Mouse (Mus musculus) forebrain, embryonic 11.5 days (tissue): ENCODE results near the gene Msx2. TPM values are rescaled to one million over a fixed set of nuclear protein-coding genes. Genes with fewer than 3 reads are reported as not detected.
A peak's percentile ranks its signal among the peaks of the same experiment; 100 is the strongest.

Experiments
- ATAC-seq: fragments of 200-750 bp; cut with Nextera tagmentation; replicated peaks from 2 replicates; pipeline ENCODE4 v1.8.0; 2017; ENCODE audit warnings: moderate TSS enrichment; ENCODE audit not compliant: low FRiP score
- DNase-seq: peaks from one replicate; pipeline ENCODE4 v3.0.0-alpha.2; 2017; ENCODE audit warnings: low spot score
- H3K27ac ChIP-seq: fragments of 300-500 bp; sonication (generic); 2 replicates; pipeline ENCODE4 v1.5.1; 2014; ENCODE audit warnings: low read depth, low read length
- H3K27me3 ChIP-seq: fragments of 300-500 bp; sonication (generic); 2 replicates; pipeline ENCODE4 v1.6.1; 2014; ENCODE audit warnings: mild to moderate bottlenecking, low read length, mixed read lengths; ENCODE audit not compliant: control insufficient read depth, insufficient read depth
- H3K36me3 ChIP-seq: fragments of 300-500 bp; sonication (generic); 2 replicates; pipeline ENCODE4 v1.6.1; 2014; ENCODE audit warnings: mild to moderate bottlenecking, low read length, moderate library complexity, mixed read lengths; ENCODE audit not compliant: control insufficient read depth, insufficient read depth
- H3K4me1 ChIP-seq: fragments of 300-500 bp; sonication (generic); replicated peaks from 2 replicates; pipeline ENCODE4 v1.6.1; 2014; ENCODE audit warnings: low read length, mixed read lengths; ENCODE audit not compliant: control insufficient read depth, insufficient read depth
- H3K4me2 ChIP-seq: fragments of 300-500 bp; sonication (generic); 2 replicates; pipeline ENCODE4 v1.6.1; 2014; ENCODE audit warnings: low read depth, mild to moderate bottlenecking, low read length, moderate library complexity, mixed read lengths; ENCODE audit not compliant: severe bottlenecking
- H3K4me3 ChIP-seq: fragments of 300-500 bp; sonication (generic); 2 replicates; pipeline ENCODE4 v1.5.1; 2014; ENCODE audit warnings: low read depth, low read length
- H3K9ac ChIP-seq: fragments of 300-500 bp; sonication (generic); 2 replicates; pipeline ENCODE4 v1.6.1; 2014; ENCODE audit warnings: low read length
- H3K9me3 ChIP-seq: fragments of 300-500 bp; sonication (generic); 2 replicates; pipeline ENCODE4 v1.6.1; 2016; ENCODE audit warnings: low read length, mixed read lengths; ENCODE audit not compliant: control insufficient read depth
- WGBS: fragments of 180-500 bp; shearing (Covaris S2); extraction: QIAGEN DNeasy Blood & Tissue Kit; methylation state at CpG from one replicate; pipeline ENCODE4 v1.1.7; 2014; 5-methylcytosine and 5-hydroxymethylcytosine counted together
- polyA plus RNA-seq: library from polyadenylated mRNA; unstranded; fragments of >200 nt; fragmentation: Nextera tagmentation; extraction: Ambion mirVana; gene quantifications from 2 replicates; pipeline ENCODE4 v1.2.1, GENCODE M21; 2014

The Msx2 gene
- polyA plus RNA-seq, 1 experiment from 2014 or later: 33.0 TPM

DNA sequence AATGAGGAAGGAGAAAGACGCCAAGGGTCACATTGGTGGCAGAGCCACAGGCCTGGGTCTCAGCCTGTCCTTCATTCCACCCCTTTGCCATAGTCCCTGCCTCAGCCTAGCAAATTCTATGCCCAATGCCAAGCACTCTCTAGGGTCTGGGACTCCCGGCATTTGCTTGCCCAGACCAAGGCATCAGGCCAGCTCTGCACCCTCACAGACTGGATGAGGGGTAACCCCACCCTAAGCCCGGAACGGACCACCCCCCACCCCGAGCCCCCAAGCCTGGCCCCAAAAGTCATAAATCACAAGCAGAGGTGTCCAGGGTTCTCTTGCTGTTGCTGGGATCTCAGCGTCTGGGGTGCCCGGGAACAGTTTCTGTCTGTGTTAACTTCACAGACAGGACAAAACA, 9.8 kb downstream of the Msx2 start:
- no peak overlapping the region; the same call in 1 of the 2 replicates for H3K9ac ChIP-seq

DNA sequence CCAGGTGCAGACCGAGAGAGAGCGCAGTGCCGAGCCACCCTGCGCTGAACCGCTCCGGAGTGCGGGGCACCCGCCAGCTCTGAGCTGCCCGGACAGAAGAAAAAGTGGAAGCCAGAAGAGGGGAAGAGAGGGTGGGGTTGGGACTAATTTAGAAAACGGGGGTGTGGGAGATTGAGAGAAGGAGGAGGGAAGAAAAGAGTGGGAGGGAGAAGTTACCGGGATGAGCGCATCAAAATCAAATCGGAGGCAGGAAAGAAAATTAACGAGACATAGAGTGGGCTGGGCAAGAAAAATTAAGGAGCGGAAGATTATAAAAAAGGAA, 10.3 kb downstream of the Msx2 start:
- H3K4me3 ChIP-seq: peak overlapping the region; percentile 20
- no peaks in the 10 kb centered on the region for H3K36me3 ChIP-seq
- DNase-seq (no peak), ATAC-seq (0 out of 2 replicates have a peak, but pooled peaks have one; percentile 49)
- H3K4me2 ChIP-seq: peak overlapping the region; percentile 48
- peak overlapping the region; percentile 37; the same call in 1 of the 2 replicates for H3K27ac ChIP-seq
- H3K9ac ChIP-seq: peak overlapping the region; percentile 12; the same call in 1 of the 2 replicates
- H3K4me1 ChIP-seq: peaks cover 21% of the 10 kb centered on the region
- WGBS: under 1% methylated on average over 15 of the region's 15 CpGs
- no peaks in the 10 kb centered on the region for H3K9me3 ChIP-seq
- H3K27me3 ChIP-seq: peaks cover 92% of the 10 kb centered on the region

More for the DNA sequence above, 9.8 kb downstream of the Msx2 start:
- Histone ChIP-seq H3K27me3 (peaks cover 90% of the 10 kb centered on the region), H3K4me2 (peak overlapping the region; percentile 48), H3K36me3 (no peaks in the 10 kb centered on the region), H3K27ac (no peak overlapping the region), H3K9me3 (no peaks in the 10 kb centered on the region), H3K4me3 (no peak overlapping the region; the same call in 1 of the 2 replicates), H3K4me1 (peaks cover 21% of the 10 kb centered on the region)
- DNase-seq (no peak), ATAC-seq (0 out of 2 replicates have a peak, but pooled peaks have one; percentile 36)
- 3% methylated on average over 7 of the region's 7 CpGs for WGBS

DNA sequence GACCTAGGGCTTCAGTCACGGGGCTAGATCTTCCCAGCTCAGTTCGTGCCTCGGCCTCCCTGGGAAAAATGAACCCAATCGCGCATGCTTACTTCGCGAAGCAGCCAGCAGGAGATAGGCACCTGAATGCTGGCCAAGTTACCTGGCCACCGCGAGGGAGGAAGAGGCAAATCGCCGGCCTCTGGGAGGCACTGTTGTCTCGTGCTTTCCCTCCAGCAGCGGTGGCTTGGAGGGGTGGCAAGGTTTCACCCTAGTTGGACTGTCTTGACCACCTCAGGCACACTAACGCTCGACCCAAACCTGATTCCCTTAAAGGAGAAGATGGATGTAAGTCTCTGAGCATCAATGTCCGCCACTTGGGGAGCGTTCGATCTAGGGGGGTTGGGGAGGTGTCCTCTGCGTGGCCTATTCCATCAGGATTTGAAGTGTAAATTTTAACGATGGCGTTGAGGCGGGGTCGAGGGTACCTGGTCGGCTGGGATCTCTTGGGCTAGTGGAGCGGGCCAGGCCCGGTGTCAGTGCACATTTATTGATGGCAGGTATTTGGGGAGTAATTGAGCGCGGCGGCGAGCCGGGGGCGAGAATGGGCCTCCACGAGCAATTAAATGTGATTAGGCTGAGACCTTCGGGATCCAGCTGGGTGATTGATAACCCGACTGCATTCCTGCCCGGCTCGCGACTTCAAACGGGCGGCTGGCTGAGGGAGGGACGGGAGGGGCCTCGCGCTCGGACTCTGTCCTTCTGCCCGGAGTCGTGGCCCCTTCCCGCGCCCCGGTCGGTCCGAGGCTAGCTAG, 10.8 kb downstream of the Msx2 start:
- peaks cover 21% of the 10 kb centered on the region for H3K4me1 ChIP-seq
- peak overlapping the region; percentile 37; the same call in 1 of the 2 replicates for H3K27ac ChIP-seq
- ATAC-seq (peak; percentile 49; the same call in 1 of the 2 replicates), DNase-seq (peak; percentile 79)
- H3K36me3 ChIP-seq: no peaks in the 10 kb centered on the region
- H3K4me3 ChIP-seq: peak overlapping the region; percentile 20
- WGBS: under 1% methylated on average over 51 of the region's 51 CpGs
- peak overlapping the region; percentile 12; the same call in 1 of the 2 replicates for H3K9ac ChIP-seq
- H3K27me3 ChIP-seq: peaks cover 88% of the 10 kb centered on the region
- H3K9me3 ChIP-seq: no peaks in the 10 kb centered on the region
- peak overlapping the region; percentile 48 for H3K4me2 ChIP-seq

DNA sequence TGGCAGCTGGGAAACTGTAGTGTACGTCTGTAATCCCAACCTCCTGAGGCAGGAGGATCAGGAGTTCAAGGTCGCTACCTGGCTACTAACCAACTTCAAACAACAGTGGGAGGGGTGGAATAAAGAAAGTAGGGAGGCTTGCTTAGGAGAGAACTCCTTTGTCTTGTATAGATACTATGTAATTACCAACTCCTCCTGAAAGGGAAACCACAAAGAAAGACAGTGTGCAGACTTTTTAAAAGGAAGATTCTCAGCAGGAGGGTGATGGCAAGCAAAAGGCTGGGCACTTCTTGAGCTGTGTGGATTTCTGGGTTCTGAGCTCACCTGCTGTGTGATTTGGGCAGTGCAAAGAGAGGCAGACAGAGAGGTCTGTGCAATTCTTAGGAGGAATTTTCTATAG, 11.5 kb downstream of the Msx2 start:
- Histone ChIP-seq H3K4me1 (peaks cover 21% of the 10 kb centered on the region), H3K4me3 (no peak overlapping the region), H3K9ac (no peak overlapping the region), H3K36me3 (no peaks in the 10 kb centered on the region), H3K9me3 (no peaks in the 10 kb centered on the region), H3K4me2 (no peak overlapping the region), H3K27me3 (peaks cover 89% of the 10 kb centered on the region), H3K27ac (no peak overlapping the region)
- no peak for ATAC-seq
- 6% methylated on average over 2 of the region's 2 CpGs for WGBS
- DNase-seq: no peak

DNA sequence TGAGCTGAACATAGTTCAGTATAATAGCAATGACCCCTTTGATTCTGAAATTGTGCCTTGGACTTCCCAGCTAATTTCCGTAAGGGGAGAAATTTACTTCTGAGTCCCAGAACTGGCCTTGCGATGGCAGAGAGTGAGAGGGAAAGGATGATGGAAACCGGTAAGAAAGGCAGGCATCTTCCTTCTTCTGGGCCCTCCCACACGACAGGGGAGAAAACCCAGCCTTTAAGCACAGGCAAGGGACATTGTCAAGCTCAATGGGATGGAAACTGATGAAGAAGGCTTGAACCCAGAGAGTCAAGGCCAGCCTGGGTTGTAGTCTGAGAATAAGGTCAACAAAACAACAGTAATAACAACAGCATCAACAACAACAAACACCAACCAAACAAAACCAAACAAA, 14.1 kb downstream of the Msx2 start:
- ATAC-seq (no peak), DNase-seq (peak; percentile 17)
- Histone ChIP-seq H3K4me2 (no peak overlapping the region), H3K27me3 (peaks cover 75% of the 10 kb centered on the region), H3K9me3 (no peaks in the 10 kb centered on the region), H3K9ac (no peak overlapping the region), H3K36me3 (no peaks in the 10 kb centered on the region), H3K4me1 (peaks cover 15% of the 10 kb centered on the region), H3K4me3 (no peak overlapping the region), H3K27ac (no peak overlapping the region)
- WGBS: 54% methylated on average over 4 of the region's 4 CpGs

DNA sequence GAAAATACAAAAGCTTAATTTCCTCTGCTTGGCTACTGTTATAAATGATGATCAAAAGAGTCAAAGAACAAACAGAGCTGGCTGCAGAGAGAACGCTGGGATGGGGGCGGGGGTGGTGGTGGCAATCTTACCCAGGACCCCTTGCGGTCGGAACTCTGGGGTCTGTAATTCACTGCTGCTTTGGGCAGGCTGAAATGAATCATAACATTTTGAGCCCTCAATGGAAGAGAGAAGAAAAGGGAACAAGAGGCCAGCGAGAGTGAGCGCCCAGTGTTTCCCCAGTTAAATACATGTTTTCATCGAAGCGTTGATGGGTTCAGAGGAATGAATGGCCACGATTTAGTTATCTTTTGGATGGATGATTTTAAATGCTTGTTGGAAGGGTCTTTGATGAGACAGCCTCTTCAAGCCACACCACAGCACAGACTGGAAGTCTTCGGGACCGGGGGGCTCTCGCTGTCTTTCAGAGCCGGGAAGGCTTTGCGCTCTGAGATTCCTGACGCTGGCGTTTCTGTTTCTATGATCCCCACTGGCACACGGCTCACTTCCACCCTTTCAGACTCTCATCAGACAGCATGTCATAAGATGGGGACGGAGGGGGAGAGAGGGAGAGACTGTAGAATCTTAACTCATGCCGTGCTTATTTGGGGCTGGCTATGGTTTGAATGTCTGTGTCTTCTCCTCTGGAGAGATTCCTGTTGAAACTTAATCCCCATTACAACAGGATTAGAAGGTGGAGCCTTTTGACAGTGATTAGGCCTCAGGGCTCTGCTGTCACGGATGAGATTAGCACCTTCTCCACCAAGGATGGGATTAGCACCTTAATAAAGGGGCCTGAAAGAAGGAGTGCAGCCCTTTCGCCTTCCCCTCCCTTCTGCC, 17.8 kb downstream of the Msx2 start:
- H3K4me1 ChIP-seq: peaks cover 4% of the 10 kb centered on the region; the same call in 1 of the 2 replicates
- H3K4me2 ChIP-seq: peak overlapping the region; percentile 50
- no peaks in the 10 kb centered on the region for H3K9me3 ChIP-seq
- peak overlapping the region; percentile 42 for H3K9ac ChIP-seq
- ATAC-seq (0 out of 2 replicates have a peak, but pooled peaks have one; percentile 64), DNase-seq (peak; percentile 72)
- H3K27ac ChIP-seq: no peak overlapping the region
- WGBS: 1% methylated on average over 21 of the region's 21 CpGs
- no peaks in the 10 kb centered on the region for H3K36me3 ChIP-seq
- peaks cover 56% of the 10 kb centered on the region for H3K27me3 ChIP-seq
- peak overlapping the region; percentile 23 for H3K4me3 ChIP-seq

DNA sequence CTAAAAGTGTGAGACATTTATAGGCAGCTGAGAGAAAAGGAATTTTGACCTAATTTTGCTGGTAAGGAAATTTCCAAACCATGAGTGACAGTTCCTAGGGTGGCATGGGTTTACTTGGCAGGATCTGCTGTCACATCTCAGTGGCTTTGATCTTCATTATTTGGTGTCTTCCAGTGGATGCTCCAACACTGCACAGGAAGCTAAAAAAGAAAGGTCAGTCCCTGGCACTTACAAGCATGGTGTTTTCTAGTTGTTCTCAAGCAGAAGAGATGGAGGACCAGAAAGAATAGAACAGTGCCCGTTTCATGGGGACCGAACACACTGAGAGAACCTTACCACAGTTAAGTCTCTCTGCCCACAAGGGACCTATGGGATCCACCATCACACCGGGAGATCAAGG, 18.9 kb downstream of the Msx2 start:
- DNase-seq: no peak
- ATAC-seq: no peak
- Histone ChIP-seq H3K9me3 (no peaks in the 10 kb centered on the region), H3K4me1 (peaks cover 4% of the 10 kb centered on the region; the same call in 1 of the 2 replicates), H3K9ac (no peak overlapping the region), H3K27me3 (peaks cover 49% of the 10 kb centered on the region), H3K4me3 (no peak overlapping the region), H3K27ac (no peak overlapping the region), H3K36me3 (no peaks in the 10 kb centered on the region), H3K4me2 (no peak overlapping the region)
- WGBS: 67% methylated on average over 3 of the region's 3 CpGs

DNA sequence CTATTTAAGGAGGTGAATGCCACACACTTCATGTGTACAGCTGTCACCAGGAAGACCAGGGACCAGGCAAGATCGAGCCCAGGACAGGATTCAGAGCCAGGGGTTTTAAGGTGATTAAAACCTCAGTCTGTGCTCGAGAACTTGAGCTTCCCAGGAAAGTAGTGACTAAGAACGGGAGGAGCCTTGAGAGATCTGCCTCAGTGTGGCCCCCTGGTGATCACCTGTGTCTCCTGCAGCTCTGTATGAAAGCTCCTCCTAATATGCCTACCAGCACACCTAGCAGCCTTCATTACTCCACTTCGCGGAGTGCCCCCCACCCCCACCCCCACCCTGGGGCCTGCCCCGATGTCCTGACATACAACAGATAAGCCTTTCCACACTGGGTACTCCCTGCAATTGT, 25.3 kb downstream of the Msx2 start:
- DNase-seq (peak; percentile 64), ATAC-seq (no peak)
- no peaks in the 10 kb centered on the region for H3K9me3 ChIP-seq
- H3K27ac ChIP-seq: no peak overlapping the region
- 25% methylated on average over 6 of the region's 6 CpGs for WGBS
- H3K9ac ChIP-seq: no peak overlapping the region
- H3K4me2 ChIP-seq: no peak overlapping the region
- peaks cover 10% of the 10 kb centered on the region for H3K27me3 ChIP-seq
- no peak overlapping the region for H3K4me3 ChIP-seq
- H3K4me1 ChIP-seq: no peaks in the 10 kb centered on the region
- H3K36me3 ChIP-seq: no peaks in the 10 kb centered on the region
